Mouse (Mus musculus): Measurements from ENCODE around the gene Plpp7. TPM values are rescaled to one million over a fixed set of nuclear protein-coding genes. Genes with fewer than 3 reads are reported as not detected.
A peak's percentile ranks its signal among the peaks of the same experiment; 100 is the strongest.

The Plpp7 gene
- total and polyA plus RNA-seq, 3 experiments: 7.3 to 15.1 TPM; not detected in 1

DNA sequence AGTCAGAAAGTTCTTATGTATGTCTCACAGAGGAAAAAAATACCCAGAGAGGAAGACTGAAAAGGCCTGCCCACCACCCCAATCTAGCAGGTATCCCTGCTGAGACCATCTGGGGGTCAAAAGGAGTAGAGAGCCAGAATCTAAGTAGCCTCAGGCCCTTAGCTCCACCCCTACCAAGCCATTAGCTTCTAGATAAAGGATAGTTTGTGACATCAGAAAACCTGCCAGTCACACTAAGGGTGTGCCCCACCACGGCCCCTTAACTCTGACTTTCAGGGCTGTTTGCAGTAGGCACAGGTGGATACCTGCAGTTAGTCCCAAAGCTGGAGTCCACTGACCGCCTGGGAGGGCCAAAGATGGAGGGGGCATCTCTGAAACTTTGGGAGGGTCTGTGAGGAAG lies 10.1 kb upstream of the Plpp7 start:
- Histone ChIP-seq H3K4me1 (ENCODE audit: control insufficient read depth in 1 of 2, insufficient read depth in 2 of 2, low read length in 2 of 2) (peaks cover 17 to 26% of the 10 kb centered on the region in 2 experiments), H3K9me3 (replicated peaks; ENCODE audit: insufficient read depth, low read length) (no peaks in the 10 kb centered on the region), H3K4me3 (ENCODE audit: control insufficient read depth in 1 of 2, insufficient read depth in 1 of 2, low read depth in 2 of 2, low read length in 2 of 2) (no peak overlapping the region), H3K36me3 (ENCODE audit: control insufficient read depth in 1 of 2, insufficient read depth in 2 of 2, low read length in 2 of 2) (peaks cover 0 to 8% of the 10 kb centered on the region in 2 experiments; a peak in 2 of 4 replicates), H3K27ac (ENCODE audit: control insufficient read depth, low read depth, low read length) (no peak overlapping the region), H3K27me3 (ENCODE audit: control insufficient read depth in 1 of 2, insufficient read depth in 2 of 2, low read length in 2 of 2) (no peaks in the 10 kb centered on the region), H3K9ac (ENCODE audit: control insufficient read depth, low read depth, low read length, poor library complexity, severe bottlenecking) (peak overlapping the region; percentile 8; the same call in 1 of the 2 replicates), H3K79me2 (ENCODE audit: control insufficient read depth, insufficient read depth, low read length, poor library complexity) (peaks cover 24% of the 10 kb centered on the region)
- DNase-seq (ENCODE audit: low read depth, low spot score): peak; percentile 44
- no peak for TF ChIP-seq NELFE (IDR thresholded peaks at IDR 0.05; ENCODE audit: low read depth, low read length)
- TF ChIP-seq TBP (IDR thresholded peaks at IDR 0.05; ENCODE audit: low read depth, low read length): no peak
- no peak for TF ChIP-seq CHD1 (IDR thresholded peaks at IDR 0.05; ENCODE audit: low read depth, low read length)
- TF ChIP-seq NRF1 (IDR thresholded peaks at IDR 0.05; ENCODE audit: insufficient read depth, low read depth, low read length, poor library complexity, severe bottlenecking): no peak
- no peak for TF ChIP-seq POLR2AphosphoS2 (IDR thresholded peaks at IDR 0.05; ENCODE audit: low read length)
- TF ChIP-seq MEF2A (IDR thresholded peaks at IDR 0.05; ENCODE audit: extremely low read depth, insufficient replicate concordance, low read depth, low read length, poor library complexity, severe bottlenecking): no peak
- no peak for TF ChIP-seq TCF12 (IDR thresholded peaks at IDR 0.05; ENCODE audit: low read depth, low read length)
- no peak for TF ChIP-seq GATA1 (IDR thresholded peaks at IDR 0.05; ENCODE audit: low read depth, low read length)
- TF ChIP-seq ELF1 (IDR thresholded peaks at IDR 0.05; ENCODE audit: low read depth, low read length): no peak
- no peak for TF ChIP-seq UBTF (IDR thresholded peaks at IDR 0.05; ENCODE audit: borderline replicate concordance, insufficient read depth, low read depth, low read length)

DNA sequence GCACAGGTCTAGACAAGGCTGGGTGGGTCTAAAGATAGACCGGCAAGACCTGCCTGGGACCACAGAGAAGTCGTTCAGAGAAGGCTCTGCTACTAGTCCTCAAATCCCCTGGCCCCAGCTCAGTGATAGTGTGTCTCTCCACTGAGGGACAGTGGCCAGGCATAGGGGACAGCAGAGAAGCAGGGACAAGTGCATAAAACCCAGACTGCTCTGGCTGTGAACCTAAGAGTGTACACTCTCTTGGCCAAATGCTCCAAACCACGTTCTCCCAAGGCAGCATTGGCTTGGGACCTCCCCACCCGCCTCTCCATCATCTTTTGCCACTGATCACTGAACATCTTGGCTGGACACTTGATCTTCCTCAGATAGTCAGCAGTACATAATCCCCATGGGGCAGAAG lies 7.7 kb upstream of the Plpp7 start:
- H3K79me2 ChIP-seq (ENCODE audit: control insufficient read depth, insufficient read depth, low read length, poor library complexity): peaks cover 11% of the 10 kb centered on the region
- no peak overlapping the region for H3K9ac ChIP-seq (ENCODE audit: control insufficient read depth, low read depth, low read length, poor library complexity, severe bottlenecking)
- no peak for DNase-seq (ENCODE audit: low read depth, low spot score)
- no peaks in the 10 kb centered on the region for H3K27me3 ChIP-seq (ENCODE audit: control insufficient read depth in 1 of 2, insufficient read depth in 2 of 2, low read length in 2 of 2)
- no peaks in the 10 kb centered on the region for H3K9me3 ChIP-seq (replicated peaks; ENCODE audit: insufficient read depth, low read length)
- TF ChIP-seq MYB (IDR thresholded peaks at IDR 0.05; ENCODE audit: low read depth, low read length): no peak
- no peak for TF ChIP-seq SIN3A (IDR thresholded peaks at IDR 0.05; ENCODE audit: low read length)
- no peak for TF ChIP-seq TBP (IDR thresholded peaks at IDR 0.05; ENCODE audit: low read depth, low read length)
- no peak for TF ChIP-seq ZC3H11A (IDR thresholded peaks at IDR 0.05; ENCODE audit: low read depth, low read length)
- TF ChIP-seq TCF12 (IDR thresholded peaks at IDR 0.05; ENCODE audit: low read depth, low read length): no peak
- H3K4me1 ChIP-seq (ENCODE audit: control insufficient read depth in 1 of 2, insufficient read depth in 2 of 2, low read length in 2 of 2): peaks cover 8 to 12% of the 10 kb centered on the region in 2 experiments
- no peak overlapping the region for H3K4me3 ChIP-seq (ENCODE audit: control insufficient read depth in 1 of 2, insufficient read depth in 1 of 2, low read depth in 2 of 2, low read length in 2 of 2)
- H3K27ac ChIP-seq (ENCODE audit: control insufficient read depth, low read depth, low read length): no peak overlapping the region
- peaks cover 0 to 4% of the 10 kb centered on the region in 2 experiments; a peak in 2 of 4 replicates for H3K36me3 ChIP-seq (ENCODE audit: control insufficient read depth in 1 of 2, insufficient read depth in 2 of 2, low read length in 2 of 2)

DNA sequence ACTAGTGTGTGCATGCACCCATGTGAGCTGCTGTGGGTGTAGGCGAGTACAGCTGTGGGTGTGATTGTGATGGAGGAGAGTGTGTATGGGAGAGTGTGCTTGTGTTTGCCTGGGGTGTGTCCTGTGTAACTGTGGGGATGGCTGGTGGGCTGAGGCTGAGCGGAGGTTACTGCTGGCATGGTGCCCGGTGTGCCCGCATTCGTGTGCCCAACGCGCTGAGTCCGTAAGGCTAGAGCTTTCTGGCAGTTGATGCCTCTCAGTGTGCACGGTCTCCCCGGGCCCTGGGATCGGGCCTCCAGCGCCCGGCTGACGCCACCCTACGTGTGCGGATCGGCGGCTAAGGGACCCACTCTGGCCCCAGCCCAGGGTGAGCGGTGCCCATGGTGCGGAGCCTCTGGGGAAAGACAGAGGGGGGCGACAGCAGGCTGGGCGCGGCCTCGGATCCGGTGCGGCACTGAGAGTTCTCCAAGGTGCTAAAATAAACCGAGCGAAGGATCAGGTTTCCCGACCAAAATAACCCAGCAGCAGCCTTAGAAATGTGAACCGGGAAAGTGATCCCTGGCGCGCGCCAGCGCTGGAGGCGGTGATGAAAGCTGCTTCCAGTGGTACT lies 6.9 kb upstream of the Plpp7 start:
- H3K4me3 ChIP-seq (ENCODE audit: control insufficient read depth in 1 of 2, insufficient read depth in 1 of 2, low read depth in 2 of 2, low read length in 2 of 2): no peak overlapping the region
- H3K9ac ChIP-seq (ENCODE audit: control insufficient read depth, low read depth, low read length, poor library complexity, severe bottlenecking): no peak overlapping the region
- H3K4me1 ChIP-seq (ENCODE audit: control insufficient read depth in 1 of 2, insufficient read depth in 2 of 2, low read length in 2 of 2): peaks cover 5 to 10% of the 10 kb centered on the region in 2 experiments
- no peaks in the 10 kb centered on the region for H3K9me3 ChIP-seq (replicated peaks; ENCODE audit: insufficient read depth, low read length)
- no peaks in the 10 kb centered on the region for H3K27me3 ChIP-seq (ENCODE audit: control insufficient read depth in 1 of 2, insufficient read depth in 2 of 2, low read length in 2 of 2)
- TF ChIP-seq TBP (IDR thresholded peaks at IDR 0.05; ENCODE audit: low read depth, low read length): no peak
- no peak for TF ChIP-seq TCF12 (IDR thresholded peaks at IDR 0.05; ENCODE audit: low read depth, low read length)
- TF ChIP-seq MAFK (IDR thresholded peaks at IDR 0.05; ENCODE audit: borderline replicate concordance, low read depth, low read length): no peak
- H3K79me2 ChIP-seq (ENCODE audit: control insufficient read depth, insufficient read depth, low read length, poor library complexity): peaks cover 2% of the 10 kb centered on the region
- H3K27ac ChIP-seq (ENCODE audit: control insufficient read depth, low read depth, low read length): no peak overlapping the region
- H3K36me3 ChIP-seq (ENCODE audit: control insufficient read depth in 1 of 2, insufficient read depth in 2 of 2, low read length in 2 of 2): peaks cover 0 to 6% of the 10 kb centered on the region in 2 experiments; a peak in 2 of 4 replicates
- DNase-seq (ENCODE audit: low read depth, low spot score): no peak

All from MEL (cell line).